Mouse (Mus musculus) embryonic fibroblast, embryonic 13.5 days (primary cell): ENCODE data around the gene Ak4.

Experiments
- CTCF ChIP-seq: IDR thresholded peaks from 2 replicates; pipeline ENCODE4 v1.5.1; 2011; ENCODE audit warnings: mild to moderate bottlenecking, control low read depth, low read length, moderate library complexity, borderline replicate concordance; ENCODE audit not compliant: insufficient read depth
- POLR2A ChIP-seq: IDR thresholded peaks from 2 replicates; pipeline ENCODE4 v1.6.1; 2011; ENCODE audit warnings: low read depth, mild to moderate bottlenecking, control low read depth, low read length, moderate library complexity

- TF ChIP-seq CTCF (no peak), POLR2A (no peak)
Observed at GRCm38 (mm10) chr4:101425119-101425518, 6.0 kb downstream of the Ak4 start.
